Mouse (Mus musculus) limb, embryonic 10.5 days (tissue): ENCODE data around the gene Eif3g. TPM values are rescaled to one million over a fixed set of nuclear protein-coding genes. Genes with fewer than 3 reads are reported as not detected.

Experiments
- DNase-seq: peaks from one replicate; pipeline ENCODE4 v3.0.0-alpha.2; 2017; ENCODE audit warnings: low spot score
- H3K27ac ChIP-seq: fragments of 300-500 bp; sonication (generic); 2 replicates; pipeline ENCODE4 v1.5.1; 2016; ENCODE audit warnings: mild to moderate bottlenecking
- H3K27me3 ChIP-seq: fragments of 300-500 bp; sonication (generic); 2 replicates; pipeline ENCODE4 v1.6.1; 2016; ENCODE audit warnings: low read depth, mild to moderate bottlenecking; ENCODE audit not compliant: poor library complexity, severe bottlenecking
- H3K36me3 ChIP-seq: fragments of 300-500 bp; sonication (generic); 2 replicates; pipeline ENCODE4 v1.6.1; 2016; ENCODE audit warnings: mild to moderate bottlenecking, moderate library complexity
- H3K4me1 ChIP-seq: fragments of 300-500 bp; sonication (generic); 2 replicates; pipeline ENCODE4 v1.6.1; 2016
- H3K4me3 ChIP-seq: fragments of 300-500 bp; sonication (generic); 2 replicates; pipeline ENCODE4 v1.5.1; 2016; ENCODE audit warnings: mild to moderate bottlenecking, moderate library complexity
- H3K9me3 ChIP-seq: fragments of 300-500 bp; sonication (generic); replicated peaks from 2 replicates; pipeline ENCODE4 v1.6.1; 2016; ENCODE audit warnings: mild to moderate bottlenecking
- WGBS: fragments of 180-500 bp; shearing (Covaris S2); methylation state at CpG from one replicate; pipeline ENCODE4 v1.1.7; 2016; 5-methylcytosine and 5-hydroxymethylcytosine counted together
- polyA plus RNA-seq: library from polyadenylated mRNA; unstranded; fragments of >200 nt; fragmentation: Nextera tagmentation; extraction: Ambion mirVana; gene quantifications from 2 replicates; pipeline ENCODE4 v1.2.1, GENCODE M21; 2016

Eif3g gene
- polyA plus RNA-seq, 1 experiment from 2014 or later, result 415 TPM

GRCm38 (mm10) chr9:20879097-20879792 lies 19.2 kb downstream of the Eif3g start, which contains the start of gene Angptl6:
Gene Angptl6 (minus strand): TSS chr9:20879727.
- H3K27me3 ChIP-seq, result no peaks in the 10 kb centered on the region
- no peaks in the 10 kb centered on the region for H3K36me3 ChIP-seq
- H3K4me3 ChIP-seq, result peak within 1 kb of the TSS; percentile 57
- 0 out of 2 replicates have a peak, but pooled peaks cover 1% of the 10 kb centered on the region for H3K9me3 ChIP-seq
- no peak for DNase-seq
- peak within 1 kb of the TSS; percentile 90 for H3K27ac ChIP-seq
- H3K4me1 ChIP-seq, result peaks cover 18% of the 10 kb centered on the region
- WGBS, result 92% methylated on average over 13 of the region's 13 CpGs

GRCm38 (mm10) chr9:20878710-20879065 lies 19.7 kb downstream of the Eif3g start:
- H3K4me3 ChIP-seq, result peak overlapping the region; percentile 57
- H3K36me3 ChIP-seq, result no peaks in the 10 kb centered on the region
- peaks cover 18% of the 10 kb centered on the region for H3K4me1 ChIP-seq
- no peak for DNase-seq
- peak overlapping the region; percentile 90 for H3K27ac ChIP-seq
- H3K27me3 ChIP-seq, result no peaks in the 10 kb centered on the region
- 0 out of 2 replicates have a peak, but pooled peaks cover 1% of the 10 kb centered on the region for H3K9me3 ChIP-seq
- 23% methylated on average over 10 of the region's 10 CpGs for WGBS

- no peaks in the 10 kb centered on the region for H3K36me3 ChIP-seq
- peak overlapping the region; percentile 90 for H3K27ac ChIP-seq
- H3K4me3 ChIP-seq, result peak overlapping the region; percentile 57
- DNase-seq, result peak; percentile 100
- H3K9me3 ChIP-seq, result 0 out of 2 replicates have a peak, but pooled peaks cover 1% of the 10 kb centered on the region
- H3K4me1 ChIP-seq, result peaks cover 18% of the 10 kb centered on the region
- under 1% methylated on average over 69 of the region's 69 CpGs for WGBS
- no peaks in the 10 kb centered on the region for H3K27me3 ChIP-seq
These were observed 20.2 kb downstream of the Eif3g start for GRCm38 (mm10) chr9:20878041-20878709.

- Histone ChIP-seq H3K27me3 (no peaks in the 10 kb centered on the region), H3K4me1 (peaks cover 18% of the 10 kb centered on the region), H3K27ac (peak overlapping the region; percentile 90), H3K9me3 (0 out of 2 replicates have a peak, but pooled peaks cover 1% of the 10 kb centered on the region), H3K4me3 (peak overlapping the region; percentile 57), H3K36me3 (no peaks in the 10 kb centered on the region)
- no peak for DNase-seq
- 37% methylated on average over 14 of the region's 14 CpGs for WGBS
These were observed 21.0 kb downstream of the Eif3g start for GRCm38 (mm10) chr9:20877118-20878040.

DNA sequence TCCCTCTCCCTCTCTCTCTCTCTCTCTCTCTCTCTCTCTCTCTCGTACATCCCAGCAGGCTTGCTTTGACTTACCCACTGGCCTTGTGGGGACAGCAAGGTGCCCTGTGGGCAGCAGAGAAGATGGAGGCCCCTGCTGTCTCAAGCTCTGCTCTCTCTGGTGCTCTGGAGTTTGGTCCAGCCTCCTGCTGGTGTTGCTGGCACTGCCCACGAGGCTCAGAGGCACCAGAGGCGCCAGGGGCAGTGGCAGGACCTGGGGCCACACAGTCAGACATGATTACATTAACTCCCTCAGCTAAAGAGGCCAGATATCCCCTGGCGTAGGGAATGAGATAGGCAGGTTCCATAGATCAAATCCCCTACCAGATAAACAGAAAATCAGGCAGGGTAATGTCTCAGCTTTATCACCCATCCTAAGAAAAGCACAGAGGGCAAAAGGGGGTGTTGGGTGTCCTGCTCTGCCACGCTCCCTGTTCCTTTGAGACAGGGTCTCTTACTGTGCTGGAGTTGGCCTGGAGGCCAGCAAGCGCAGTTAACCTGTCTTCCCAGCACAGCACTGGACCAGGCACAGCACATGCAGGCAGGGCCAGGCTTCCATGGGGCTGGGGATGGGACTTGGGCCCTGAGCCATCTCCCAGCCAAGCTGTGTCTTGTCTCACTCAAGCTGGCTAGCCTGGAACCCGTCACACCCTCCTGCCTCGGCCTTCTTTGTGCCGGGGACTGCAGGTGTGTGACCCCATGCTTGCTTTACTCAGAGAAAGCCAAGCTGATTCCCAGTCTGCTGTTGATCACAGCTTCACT lies 21.9 kb downstream of the Eif3g start:
- Histone ChIP-seq H3K4me1 (peaks cover 18% of the 10 kb centered on the region), H3K36me3 (no peaks in the 10 kb centered on the region), H3K27me3 (peaks cover 3% of the 10 kb centered on the region; the same call in 1 of the 2 replicates), H3K9me3 (0 out of 2 replicates have a peak, but pooled peaks cover 1% of the 10 kb centered on the region), H3K4me3 (no peak overlapping the region), H3K27ac (no peak overlapping the region)
- no peak for DNase-seq
- WGBS, result 75% methylated on average over 8 of the region's 9 CpGs

DNA sequence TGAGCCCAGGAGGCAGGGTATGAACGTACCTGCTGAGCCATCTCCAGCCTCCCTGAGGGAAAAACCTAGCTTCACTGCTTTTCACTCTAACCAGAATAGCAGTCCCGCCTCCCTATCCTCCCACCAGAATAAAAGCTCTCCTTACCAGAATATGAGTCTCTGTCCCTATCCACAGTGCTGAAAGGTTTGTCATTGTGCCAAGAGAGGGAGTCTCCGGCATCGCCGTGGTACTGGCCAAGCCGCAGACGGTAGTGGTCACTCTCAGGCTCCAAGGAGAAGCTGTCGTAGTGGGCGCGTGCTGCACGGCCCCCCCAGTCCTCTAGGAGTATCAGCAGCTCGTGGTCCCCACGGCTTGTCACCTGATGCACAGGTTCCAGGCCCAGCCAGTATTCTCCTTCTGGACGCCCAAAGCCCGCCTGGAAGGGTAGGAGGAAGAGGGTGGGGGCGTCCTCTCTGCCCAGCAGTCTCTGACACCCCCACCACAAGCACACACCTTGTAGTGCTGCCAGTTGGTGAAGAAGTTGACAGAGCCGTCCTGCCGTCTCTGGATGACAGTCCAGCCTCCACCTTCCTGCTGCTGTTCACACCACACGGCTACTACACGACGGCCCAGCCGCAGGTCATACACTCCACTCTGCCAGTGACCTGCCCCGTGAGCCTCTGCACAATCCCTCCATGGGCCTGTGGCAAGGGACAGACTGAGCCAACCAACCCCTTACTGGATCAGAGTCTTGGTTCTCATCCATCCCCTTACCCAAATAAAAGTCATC lies 23.2 kb downstream of the Eif3g start:
- Histone ChIP-seq H3K4me3 (no peak overlapping the region), H3K36me3 (no peaks in the 10 kb centered on the region), H3K27ac (no peak overlapping the region), H3K9me3 (0 out of 2 replicates have a peak, but pooled peaks cover 1% of the 10 kb centered on the region), H3K27me3 (peaks cover 16% of the 10 kb centered on the region), H3K4me1 (peaks cover 18% of the 10 kb centered on the region)
- 65% methylated on average over 23 of the region's 23 CpGs for WGBS
- DNase-seq, result no peak

GRCm38 (mm10) chr9:20873521-20873920 lies 24.9 kb downstream of the Eif3g start:
- peaks cover 33% of the 10 kb centered on the region for H3K27me3 ChIP-seq

GRCm38 (mm10) chr9:20872991-20873390 lies 25.4 kb downstream of the Eif3g start:
- Histone ChIP-seq H3K9me3 (no peaks in the 10 kb centered on the region), H3K27ac (no peak overlapping the region), H3K27me3 (peaks cover 39% of the 10 kb centered on the region), H3K4me1 (peaks cover 20% of the 10 kb centered on the region), H3K4me3 (no peak overlapping the region), H3K36me3 (no peaks in the 10 kb centered on the region)
- WGBS, result 87% methylated on average over 10 of the region's 10 CpGs
- DNase-seq, result no peak

More at GRCm38 (mm10) chr9:20873521-20873920, 24.9 kb downstream of the Eif3g start:
- 91% methylated on average over 12 of the region's 12 CpGs for WGBS
- no peak overlapping the region for H3K4me3 ChIP-seq
- H3K4me1 ChIP-seq, result peaks cover 22% of the 10 kb centered on the region
- no peak overlapping the region for H3K27ac ChIP-seq
- H3K36me3 ChIP-seq, result no peaks in the 10 kb centered on the region
- 0 out of 2 replicates have a peak, but pooled peaks cover under 1% of the 10 kb centered on the region for H3K9me3 ChIP-seq
- no peak for DNase-seq

DNA sequence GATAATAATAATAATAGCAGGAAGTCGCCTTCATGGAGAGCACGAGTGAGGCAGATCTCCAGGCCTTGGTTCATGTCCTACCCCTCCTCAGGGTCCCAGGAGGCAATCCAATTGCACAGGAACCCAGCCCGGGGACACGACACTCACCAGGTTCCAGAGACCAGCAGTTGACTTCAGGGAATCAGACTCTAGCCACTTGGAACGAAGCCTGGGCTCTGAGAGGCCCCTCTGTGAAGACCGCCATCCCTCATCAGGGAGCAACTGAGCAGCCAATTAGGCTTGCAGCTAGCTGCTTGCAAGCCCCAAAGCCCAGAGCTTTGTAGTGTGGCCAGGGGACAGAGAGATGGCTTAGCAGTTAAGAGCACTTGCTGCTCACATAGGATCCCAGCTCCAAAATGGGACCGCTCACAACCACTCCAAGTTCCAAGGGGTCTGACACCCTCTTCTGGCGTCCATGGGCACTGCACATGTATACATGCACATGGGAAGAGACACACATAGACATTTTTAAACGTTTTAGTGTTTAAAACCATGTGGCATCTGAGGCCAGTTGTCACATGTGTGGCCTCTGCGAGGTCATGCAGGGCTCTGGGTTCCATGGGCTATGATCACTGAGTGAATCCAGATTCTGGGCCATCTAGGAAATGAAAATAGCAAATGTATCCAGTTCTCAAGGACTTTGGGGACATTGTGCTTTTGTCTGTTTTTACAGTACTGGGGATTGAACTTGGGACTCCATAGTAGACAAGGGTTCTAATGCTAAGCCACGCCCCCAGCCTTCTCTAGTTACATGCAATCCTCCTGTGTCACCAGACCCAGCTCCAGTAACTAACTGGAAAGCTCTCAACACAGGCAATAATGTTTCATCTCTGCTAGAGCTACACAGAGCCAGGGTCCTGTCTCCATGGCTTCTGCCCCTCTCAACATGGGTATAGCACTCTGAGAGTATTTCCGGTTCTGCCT lies 27.9 kb downstream of the Eif3g start:
- no peaks in the 10 kb centered on the region for H3K36me3 ChIP-seq
- DNase-seq, result no peak
- peaks cover 12% of the 10 kb centered on the region for H3K4me1 ChIP-seq
- no peak overlapping the region for H3K4me3 ChIP-seq
- H3K27ac ChIP-seq, result no peak overlapping the region
- H3K27me3 ChIP-seq, result peaks cover 60% of the 10 kb centered on the region
- WGBS, result 77% methylated on average over 12 of the region's 12 CpGs
- no peaks in the 10 kb centered on the region for H3K9me3 ChIP-seq

- peak overlapping the region; percentile 47 for H3K4me3 ChIP-seq
- H3K27me3 ChIP-seq, result peaks cover 60% of the 10 kb centered on the region
- WGBS, result 5% methylated on average over 19 of the region's 19 CpGs
- peaks cover 12% of the 10 kb centered on the region for H3K4me1 ChIP-seq
- DNase-seq, result no peak
- H3K36me3 ChIP-seq, result no peaks in the 10 kb centered on the region
- H3K9me3 ChIP-seq, result no peaks in the 10 kb centered on the region
- no peak overlapping the region for H3K27ac ChIP-seq
These were observed 29.2 kb downstream of the Eif3g start for GRCm38 (mm10) chr9:20869246-20869645.
